Mouse (Mus musculus): ENCODE data around the gene Vmn1r89.

The Vmn1r89 gene

GRCm38 (mm10) chr7:13212720-13213119 lies at the start of gene Vmn1r89:
TSS of gene Vmn1r89 (plus strand) at chr7:13213020.
- no peak for DNase-seq (ENCODE audit: low spot score in 2 of 2)

GRCm38 (mm10) chr7:13260746-13261700 lies 48.2 kb downstream of the Vmn1r89 start:
- no peak for DNase-seq (ENCODE audit: low spot score in 2 of 2)

GRCm38 (mm10) chr7:13263851-13264250 lies 51.0 kb downstream of the Vmn1r89 start:
- no peak for DNase-seq (ENCODE audit: low spot score in 2 of 2)

GRCm38 (mm10) chr7:13264396-13264795 lies 51.6 kb downstream of the Vmn1r89 start:
- DNase-seq (ENCODE audit: low spot score in 2 of 2): no peak

- no peak for DNase-seq (ENCODE audit: low spot score in 2 of 2)
These were observed 56.0 kb downstream of the Vmn1r89 start for GRCm38 (mm10) chr7:13268749-13269260.

- no peak for DNase-seq (ENCODE audit: low spot score in 2 of 2)
These were observed 56.6 kb downstream of the Vmn1r89 start for GRCm38 (mm10) chr7:13269394-13269793.

Measured in thymus, postnatal 10 days (tissue).